Mouse (Mus musculus) c-Kit-positive CD71-positive TER-119-positive erythroid progenitor cells, embryonic 14.5 days (primary cell): ENCODE results near the gene Tff3.
A peak's percentile ranks its signal among the peaks of the same experiment; 100 is the strongest.

Experiments
- DNase-seq: peaks from one replicate; pipeline ENCODE4 v3.0.0-alpha.2; 2013; ENCODE audit warnings: low spot score

Tff3 gene

DNA sequence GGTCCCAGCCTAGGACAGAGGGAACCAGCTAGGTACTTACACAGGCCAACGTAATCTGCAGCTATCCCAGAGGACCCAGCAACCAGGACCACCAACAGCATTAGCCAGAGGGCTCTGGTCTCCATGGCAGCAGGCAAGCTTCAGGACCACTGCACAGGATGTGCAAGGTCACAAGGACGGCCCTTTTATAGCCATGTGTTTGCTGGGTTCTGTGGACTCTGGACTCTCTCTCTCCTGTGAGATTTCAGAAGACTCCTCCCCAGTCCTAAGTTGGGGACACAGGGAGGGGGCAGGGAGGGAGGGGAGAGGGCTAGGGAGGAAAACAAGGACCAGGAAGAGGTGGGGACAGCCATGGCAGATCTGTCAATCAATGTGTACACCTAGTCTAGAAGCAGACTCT is at the start of gene Tff3:
Tff3 (minus strand) TSS at position 195 of the 400 bp plus-strand sequence.
- no peak for DNase-seq

DNA sequence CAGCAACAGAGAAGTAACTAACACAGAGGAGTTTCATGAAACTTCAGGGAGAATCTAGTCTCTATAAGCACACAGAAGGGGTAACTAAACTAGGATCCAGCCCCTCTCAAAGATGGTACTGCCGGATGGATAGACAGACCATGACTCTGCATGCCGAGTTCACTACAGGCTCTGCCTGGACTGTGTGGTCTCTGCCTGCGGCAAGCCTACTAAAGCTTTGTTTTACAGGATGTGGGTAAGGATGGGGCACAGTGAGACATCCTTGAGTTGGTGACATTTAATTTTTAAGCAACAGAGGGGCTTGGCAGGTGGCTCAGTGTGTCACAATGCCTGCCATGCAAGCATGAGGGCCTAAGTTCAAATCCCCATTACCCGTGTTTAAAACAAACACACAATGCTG is 46.9 kb upstream of the Tff3 start:
- no peak for DNase-seq

DNA sequence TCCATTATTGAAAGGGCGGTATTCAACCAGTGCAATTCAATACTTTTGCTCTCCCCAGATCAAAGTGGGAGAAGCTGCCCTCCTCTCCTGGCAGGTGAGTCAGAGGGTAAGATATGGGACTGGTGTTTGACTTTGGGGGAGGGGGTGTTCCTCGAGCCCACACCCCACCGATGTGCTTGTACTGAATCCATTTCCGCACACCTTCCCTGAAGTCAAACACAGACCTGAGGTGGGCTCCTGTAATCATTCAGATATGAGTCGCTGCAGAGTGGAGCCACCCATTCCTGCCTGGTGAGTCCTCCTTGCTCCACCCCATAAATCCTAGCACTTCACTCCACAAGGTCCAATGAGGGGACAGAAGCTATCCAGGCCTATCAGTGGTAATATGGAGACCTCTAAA is 40.4 kb upstream of the Tff3 start:
- no peak for DNase-seq

DNA sequence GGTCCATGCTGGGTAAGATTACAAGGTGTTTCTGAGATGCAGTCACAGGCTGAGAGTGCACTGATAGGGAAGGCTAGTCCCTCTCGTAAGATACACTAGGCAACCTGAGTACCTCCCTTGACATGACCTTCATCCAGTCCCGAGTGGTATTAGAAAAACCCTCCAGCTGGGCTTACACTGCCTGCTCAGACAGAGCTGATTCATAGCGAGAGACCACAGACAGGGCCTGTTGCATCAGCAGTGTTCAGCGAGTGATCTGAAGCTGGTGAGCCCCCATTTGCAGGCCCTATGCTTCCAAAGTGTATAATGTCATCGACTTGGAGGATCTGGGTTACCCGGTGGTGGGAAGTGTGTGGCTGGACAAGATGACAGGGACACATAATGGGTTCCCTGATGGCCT is 35.7 kb upstream of the Tff3 start, which contains the start of gene Tff1:
Tff1 (minus strand) TSS at position 151 of the 400 bp plus-strand sequence.
- DNase-seq, result no peak

DNA sequence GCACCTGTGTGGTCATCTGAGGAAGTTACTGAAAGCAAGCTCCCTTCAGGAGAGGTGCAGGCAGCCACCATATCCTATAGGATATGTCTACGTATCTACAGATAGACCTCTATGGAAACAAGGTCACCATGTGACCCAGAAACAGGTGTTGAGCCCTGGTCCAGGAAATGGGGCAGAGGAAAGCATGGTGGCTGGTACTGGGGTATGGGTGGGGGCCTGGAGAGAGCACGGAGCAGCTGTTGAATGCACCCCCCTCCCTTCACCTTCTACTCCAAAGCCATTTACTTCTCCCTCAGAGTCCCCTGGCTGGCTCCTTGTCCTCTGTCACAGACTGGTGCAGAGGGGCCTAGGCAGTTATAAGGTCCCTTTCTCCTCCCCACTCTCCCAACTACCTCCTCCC is 34.4 kb upstream of the Tff3 start:
- no peak for DNase-seq

DNA sequence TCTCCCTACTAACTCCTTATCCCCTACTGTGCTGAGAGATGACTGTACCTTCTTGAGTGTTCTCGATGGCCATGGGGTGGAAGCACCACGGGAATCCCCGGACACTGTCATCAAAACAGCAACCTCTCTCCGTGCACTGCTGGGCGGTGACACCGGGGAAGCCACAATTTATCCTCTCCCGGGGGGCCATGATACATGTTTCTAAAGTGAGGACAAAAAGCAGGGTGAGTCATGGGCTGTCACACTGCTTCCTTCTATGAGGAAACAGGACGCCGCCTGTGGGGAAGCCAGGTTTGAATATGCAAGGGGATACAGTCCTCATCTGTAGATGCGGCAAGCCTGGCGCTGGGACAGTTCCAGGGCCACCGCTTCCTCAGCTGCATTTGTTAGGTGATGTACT is 33.2 kb upstream of the Tff3 start:
- DNase-seq, result no peak

DNA sequence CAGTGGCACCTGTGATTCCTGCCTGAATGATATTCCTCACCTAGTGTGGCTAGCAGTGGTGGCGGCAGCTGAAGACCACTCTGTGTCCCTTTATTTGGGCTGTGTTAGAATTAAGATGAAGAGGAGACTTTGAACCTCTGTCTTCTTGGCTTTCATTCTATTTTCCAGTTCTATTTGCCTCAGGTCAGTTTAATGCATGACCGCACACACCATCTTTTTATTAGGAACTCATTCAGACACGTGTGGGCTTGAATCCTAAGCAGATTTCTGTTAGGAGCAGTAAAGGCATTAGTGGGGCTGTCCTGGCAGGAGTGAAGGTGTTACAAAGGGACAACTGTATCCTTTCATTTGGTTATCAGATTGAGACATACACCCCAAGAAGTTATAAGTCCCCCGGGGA is 30.8 kb upstream of the Tff3 start:
- DNase-seq, result no peak

DNA sequence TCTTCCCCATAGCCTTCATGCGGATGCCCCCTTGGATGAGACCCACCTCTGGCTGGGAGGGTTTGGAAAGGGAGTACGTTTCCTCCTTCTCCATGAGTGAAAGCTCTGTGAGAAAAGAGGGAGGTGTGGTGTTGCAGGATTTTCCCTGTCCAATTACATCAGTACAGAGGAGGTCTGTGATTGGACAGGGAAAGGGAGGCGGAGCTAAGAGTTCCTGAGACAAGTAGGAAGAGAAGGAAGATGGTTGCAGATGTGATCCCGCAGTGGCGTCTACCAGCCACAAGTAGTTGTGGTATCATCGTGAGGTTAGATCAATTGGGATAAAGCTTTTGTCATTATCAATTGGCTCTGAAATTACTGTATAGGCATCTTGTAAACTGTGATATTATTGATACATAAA is 28.5 kb upstream of the Tff3 start:
- DNase-seq, result no peak

DNA sequence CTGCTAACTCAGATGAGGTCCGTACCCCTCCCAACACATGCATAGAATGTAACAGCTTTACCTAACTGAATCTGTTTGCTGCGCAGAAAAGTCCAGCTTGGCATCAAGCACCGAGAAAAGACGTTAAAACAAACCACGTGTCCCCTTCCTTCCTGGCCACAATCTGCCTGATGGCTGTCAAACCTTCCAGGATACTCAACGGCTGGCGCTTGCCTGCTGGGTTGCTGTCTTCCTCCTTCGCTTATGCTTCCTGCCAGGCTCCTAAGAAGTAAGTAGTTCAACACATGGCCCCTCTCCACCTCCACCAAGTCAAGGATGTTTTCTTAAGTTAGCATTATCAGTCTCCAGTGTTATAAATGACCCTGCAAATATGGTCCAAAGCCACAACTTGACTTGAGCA is 24.3 kb upstream of the Tff3 start:
- no peak for DNase-seq

DNA sequence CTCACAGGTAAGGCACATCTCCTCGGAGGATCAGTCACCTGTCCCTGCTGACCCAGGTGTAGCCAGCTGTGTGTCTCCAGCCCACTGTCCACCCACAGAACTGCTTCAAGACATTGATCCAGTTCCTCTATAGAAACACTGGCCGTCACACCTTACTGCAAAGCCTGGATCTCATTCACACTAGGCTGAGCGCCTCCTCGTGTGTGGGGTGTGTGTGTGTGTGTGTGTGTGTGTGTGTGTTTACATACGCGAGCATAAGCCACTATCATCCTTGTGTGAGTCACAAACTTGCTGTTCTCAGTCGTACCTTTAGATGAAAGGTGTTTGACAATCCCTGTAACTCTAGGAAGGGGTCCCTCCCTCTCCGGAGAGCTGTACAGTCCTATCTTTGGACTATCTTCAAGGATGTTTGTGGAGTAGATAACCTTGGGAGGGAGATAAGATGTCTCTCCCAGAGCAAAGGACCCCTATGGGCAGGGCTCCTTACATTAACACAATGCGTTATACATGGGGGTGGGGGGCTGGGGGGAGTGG is 23.6 kb upstream of the Tff3 start:
- DNase-seq, result no peak

DNA sequence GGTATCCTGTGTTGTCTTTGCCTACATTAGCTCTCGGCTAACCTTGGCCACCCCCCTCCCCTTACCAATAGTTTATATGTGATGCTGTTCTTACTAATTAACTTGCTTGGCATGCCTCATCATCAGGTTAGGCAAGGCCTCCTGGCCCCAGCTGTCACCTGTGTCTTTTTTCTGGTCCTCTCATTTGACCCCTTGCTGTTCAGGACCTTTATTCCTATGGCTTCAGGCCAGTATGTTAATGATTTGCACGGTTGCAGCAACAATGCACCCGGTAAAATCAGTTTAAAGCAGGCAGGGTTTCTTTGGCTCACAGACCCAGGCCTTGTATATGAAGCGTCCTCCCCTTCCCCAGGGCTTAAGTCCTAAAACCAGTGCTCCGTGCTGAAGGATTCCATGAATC is 23.1 kb upstream of the Tff3 start:
- no peak for DNase-seq

DNA sequence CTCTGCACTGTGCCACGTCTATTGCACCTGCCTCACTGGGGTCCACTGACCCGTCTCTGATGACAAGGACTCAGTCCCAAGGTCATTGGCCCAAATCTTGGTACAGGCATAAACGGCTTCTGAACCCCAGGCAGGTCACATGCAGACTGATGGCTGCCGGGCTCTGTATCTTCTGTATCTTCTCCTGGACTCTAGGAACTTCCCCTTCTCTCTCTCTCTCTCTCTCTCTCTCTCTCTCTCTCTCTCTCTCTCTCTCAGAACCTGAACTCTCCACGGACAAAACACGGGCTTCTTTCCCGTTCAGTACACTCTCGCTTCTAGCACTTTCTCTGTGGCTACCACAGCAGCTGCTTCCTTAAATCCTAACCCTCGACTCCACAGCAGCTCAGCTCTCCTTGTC is 16.6 kb upstream of the Tff3 start:
- DNase-seq, result no peak

DNA sequence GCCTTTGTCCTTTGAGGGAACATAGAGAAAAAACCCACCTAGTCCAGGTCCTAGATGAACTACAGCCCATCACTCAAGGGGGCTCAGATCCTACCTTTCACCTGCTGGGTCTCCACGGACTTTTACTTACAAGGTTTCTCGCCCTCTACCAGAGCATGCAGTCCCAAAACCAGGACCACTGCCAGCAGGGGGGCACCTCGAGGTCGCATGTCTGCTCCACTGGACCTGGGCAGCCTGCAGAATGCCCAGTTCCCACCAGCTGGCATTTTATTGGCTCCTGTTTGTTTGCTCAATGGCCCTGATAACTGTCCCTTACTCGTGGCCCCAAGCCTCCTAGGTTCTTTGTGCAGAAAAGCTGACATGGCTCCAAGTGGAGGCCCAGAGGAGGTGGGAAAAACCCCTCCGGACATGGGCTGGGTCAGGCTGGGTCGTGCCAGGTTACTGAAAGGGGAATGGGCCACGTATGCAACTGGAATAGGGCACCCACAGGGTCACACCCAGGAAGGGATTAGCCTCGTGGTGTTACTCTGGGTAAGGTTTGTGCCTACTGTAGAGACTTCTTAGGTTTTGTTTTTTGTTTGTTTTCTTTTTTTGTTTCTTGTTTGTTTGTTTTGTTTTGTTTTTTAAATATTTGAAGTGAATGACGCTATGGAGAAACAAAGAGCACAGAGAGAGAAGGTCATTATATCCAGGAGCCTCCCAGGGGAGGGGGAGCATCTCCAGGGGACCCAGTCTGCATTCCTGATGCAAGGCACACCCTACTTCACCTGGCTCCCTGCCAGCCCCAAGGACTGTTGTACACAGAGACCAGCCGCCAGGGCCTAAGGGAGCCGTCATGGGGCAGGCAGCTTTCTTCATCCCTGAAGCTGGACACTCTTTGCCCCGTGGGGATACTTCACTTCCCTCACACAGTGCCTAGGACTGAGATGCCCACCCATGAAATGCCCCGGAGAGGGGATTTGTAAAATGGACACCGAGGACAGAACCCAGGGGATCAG is 14.9 kb upstream of the Tff3 start, which contains the start of gene Tff2:
Tff2 (minus strand) TSS at position 243 of the 998 bp plus-strand sequence.
- DNase-seq, result no peak

DNA sequence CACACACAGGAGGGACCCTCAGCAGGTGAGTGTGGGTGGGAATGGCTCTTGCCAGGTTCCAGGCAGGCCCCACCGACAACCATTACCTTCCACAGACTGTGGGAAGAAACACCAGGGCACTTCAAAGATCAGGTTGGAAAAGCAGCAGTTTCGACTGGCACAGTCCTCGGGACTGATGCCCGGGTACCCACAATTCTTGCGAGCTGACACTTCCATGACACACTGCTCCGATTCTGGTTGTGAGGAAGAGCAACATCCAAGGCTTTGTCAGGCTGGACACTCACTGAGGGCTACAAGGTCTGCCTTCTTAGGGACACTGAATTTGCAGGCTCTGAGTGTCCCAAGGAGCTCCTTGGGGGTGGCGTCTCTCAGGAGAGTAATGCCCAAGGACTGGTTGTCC is 12.7 kb upstream of the Tff3 start:
- DNase-seq, result no peak

DNA sequence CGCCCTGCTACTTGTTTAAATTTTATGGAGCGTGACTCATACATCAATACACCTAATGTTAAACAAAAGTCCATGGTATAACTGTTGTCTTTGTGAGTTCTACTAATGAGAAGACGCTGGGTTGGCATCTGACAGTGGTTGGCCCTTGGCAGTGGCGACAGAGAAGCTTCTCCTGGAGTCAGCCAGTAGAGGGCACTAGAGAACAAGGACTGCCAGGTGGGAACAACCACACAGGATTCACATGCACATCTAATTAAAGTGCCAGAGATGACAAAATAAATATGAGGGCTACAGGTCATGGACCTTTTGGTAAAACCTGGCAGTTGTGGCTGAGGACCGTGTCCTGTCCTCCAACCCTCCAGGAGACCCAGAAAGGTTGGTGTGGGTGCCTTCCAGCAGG is 9.0 kb upstream of the Tff3 start:
- peak; percentile 65 for DNase-seq

DNA sequence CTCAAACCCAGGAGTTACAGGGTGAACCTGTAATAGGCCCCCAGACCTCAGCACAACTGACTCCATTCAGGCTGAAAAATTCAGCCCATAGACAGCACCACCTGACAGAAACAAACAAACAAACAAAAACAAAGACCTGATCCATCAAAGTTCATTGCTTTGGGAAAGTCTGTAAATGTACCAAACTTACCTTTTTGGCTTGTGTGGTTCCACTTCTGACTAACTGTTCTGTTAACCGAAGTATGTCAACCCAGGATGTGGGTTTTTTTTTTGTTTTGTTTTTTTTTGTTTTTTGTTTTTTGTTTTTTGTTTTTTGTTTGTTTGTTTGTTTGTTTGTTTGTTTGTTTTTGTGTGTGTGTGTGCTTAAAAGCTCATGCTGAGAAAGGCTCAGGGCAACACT is 7.4 kb upstream of the Tff3 start:
- DNase-seq, result no peak

DNA sequence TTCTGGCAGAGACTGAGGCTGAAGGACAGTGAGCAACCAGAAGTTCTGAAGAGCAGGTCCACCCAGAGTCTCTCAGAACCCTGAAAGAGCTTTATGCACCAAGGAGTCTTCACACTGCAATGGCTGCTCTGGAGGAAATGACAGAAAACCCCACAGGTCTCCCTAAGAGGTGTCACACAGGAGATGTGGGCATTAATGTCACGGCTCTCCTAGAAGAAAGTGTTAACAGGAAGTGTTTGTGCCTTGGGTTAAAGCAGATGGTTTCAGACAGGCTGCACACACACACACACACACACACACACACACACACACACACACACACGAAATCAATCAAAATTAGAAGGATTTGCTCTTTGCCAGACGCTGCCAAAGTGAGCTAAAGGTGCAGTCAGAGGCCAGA is 6.8 kb upstream of the Tff3 start:
- no peak for DNase-seq

DNA sequence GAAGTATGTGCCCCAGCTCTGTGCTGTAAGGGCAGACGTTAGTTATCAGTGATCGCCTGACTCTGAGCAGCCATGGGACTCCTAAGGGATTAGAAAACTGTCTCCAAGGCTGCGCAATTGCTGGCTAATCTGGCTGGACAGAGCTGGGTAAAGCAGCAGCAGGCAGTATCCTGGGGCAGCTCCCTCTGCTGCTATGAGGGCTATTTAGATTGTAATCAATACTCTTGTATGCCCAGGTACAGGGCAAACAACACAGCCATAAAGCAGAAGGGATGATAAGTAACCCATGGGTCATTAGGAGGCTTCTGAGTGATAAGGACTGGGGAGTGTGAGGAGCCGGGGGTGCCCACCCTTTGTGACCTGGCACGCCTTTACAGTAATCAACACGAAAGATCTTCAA is 5.5 kb upstream of the Tff3 start:
- DNase-seq, result no peak

DNA sequence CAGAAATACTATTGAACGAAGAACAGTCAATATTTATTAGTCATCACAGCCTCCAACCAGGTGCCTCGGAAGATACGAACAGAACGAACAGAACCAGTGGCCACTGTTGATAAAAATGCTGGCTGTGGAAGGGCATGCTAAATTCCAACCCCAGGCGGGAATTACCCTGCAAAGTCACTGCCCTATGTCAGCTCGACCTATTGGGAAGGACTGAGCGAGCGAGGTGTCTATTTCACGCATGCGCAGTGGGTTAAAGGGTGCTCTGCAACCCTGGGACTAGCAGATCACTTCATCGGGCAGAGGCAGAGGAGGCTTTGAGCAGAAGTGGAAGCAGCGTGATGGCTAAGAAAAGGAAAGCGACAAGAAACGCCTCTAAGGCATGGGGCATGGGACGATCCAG is 4.3 kb upstream of the Tff3 start:
- no peak for DNase-seq

DNA sequence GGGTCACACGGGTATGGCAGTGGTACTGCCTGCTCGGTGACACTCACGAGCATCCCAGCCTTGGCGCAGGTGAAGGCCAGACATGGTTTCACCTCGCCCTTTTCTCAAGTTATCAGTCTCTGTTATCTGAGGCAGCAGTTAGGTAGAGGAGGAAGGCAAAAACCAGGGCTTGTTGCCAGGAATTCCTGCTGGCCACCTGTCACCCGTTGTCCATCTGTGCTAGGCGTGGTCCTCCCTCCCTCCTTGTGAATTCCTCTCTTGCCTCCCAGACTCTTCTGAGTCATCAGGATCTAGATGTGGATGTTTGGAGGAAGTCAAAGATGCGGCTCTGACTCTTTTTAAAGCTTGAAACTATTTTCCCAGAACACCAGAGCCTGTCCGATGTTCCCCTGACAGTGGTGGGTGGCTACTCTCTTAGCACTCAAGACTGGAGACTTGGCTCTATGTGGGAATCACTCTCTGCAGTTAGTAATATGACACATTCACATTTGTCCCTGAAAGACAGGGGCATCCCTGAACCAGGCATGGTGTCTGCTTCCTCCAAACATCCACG is 1.9 kb upstream of the Tff3 start:
- DNase-seq, result no peak

DNA sequence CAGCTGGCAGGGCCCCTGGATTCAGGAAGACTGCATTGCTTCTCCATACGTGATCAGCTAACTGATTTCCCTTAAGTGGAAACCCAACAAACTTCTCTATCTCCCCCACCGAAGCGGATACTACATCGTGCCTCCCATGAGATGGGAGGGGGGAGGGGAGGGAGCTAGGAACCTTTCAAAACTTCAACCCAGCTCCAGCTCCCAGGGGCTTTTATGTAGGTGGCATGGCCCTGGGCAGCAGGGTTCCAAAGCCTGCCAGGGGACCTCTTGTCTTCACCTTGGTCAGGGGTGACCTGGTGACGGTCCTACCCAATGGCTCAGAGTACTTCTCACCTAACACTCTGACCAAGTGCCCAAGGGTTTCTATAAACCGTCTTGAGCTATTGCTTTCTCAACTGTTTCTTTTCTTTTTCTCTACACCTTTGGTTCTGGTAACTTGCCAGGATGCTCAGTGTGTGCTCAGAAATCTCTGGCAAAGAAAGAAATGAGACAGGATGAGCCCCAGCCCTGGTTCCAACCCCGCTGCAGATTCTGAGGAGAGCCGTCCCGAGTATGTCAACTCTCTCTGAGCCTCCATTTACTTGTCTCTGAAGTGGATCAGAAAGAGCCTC is 633 bp downstream of the Tff3 start:
- no peak for DNase-seq

DNA sequence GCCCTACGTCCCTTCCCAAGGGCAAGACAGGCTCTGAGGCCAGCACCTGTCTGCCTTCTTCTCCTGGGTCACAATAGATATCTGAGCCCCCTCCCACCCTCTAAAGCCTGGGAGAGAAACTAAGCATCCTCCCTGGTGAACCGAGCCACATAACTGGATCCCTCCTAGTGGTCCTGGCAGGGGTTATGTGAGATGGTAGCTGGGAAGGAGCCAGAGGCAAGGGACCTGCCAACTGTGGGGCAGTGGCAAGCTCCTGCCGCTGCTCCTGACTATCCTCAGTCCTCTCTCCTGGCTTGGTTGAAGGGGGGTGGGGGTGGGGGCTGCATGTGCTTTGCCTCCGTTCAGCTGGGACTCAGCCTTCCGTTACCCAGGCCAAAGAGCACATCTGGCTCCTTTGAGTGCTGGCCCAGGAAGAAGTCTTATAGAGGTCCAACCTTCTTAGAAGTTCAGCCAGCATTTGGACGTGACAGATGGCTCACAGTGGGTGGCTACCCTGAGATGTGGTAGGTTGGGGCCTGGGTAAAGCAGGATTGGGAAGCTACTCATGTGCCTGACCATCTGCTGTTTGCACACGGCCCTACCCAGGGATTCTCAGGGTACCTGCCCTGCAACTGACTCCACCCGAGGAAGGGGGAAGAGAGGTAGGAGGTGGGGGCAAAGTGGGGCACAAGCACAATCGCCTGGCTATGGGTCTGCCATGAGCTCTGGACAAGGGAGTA is 3.7 kb downstream of the Tff3 start:
- DNase-seq, result no peak
